Mouse (Mus musculus): Measurements from ENCODE around the gene Smo.

The Smo gene

GRCm38 (mm10) chr6:29774161-29774560, 38.9 kb downstream of the Smo start:
- no peak for DNase-seq (ENCODE audit: low spot score)

- DNase-seq (ENCODE audit: low spot score) = no peak
Observed at GRCm38 (mm10) chr6:29775609-29776008, 40.3 kb downstream of the Smo start.

- DNase-seq (ENCODE audit: low spot score) = no peak
Observed at GRCm38 (mm10) chr6:29776542-29777237, 41.4 kb downstream of the Smo start.

GRCm38 (mm10) chr6:29777238-29777555, 41.9 kb downstream of the Smo start:
- no peak for DNase-seq (ENCODE audit: low spot score)

- no peak for DNase-seq (ENCODE audit: low spot score)
Observed at GRCm38 (mm10) chr6:29780082-29780481, 44.8 kb downstream of the Smo start.

- no peak for DNase-seq (ENCODE audit: low spot score)
Observed at GRCm38 (mm10) chr6:29780571-29780970, 45.3 kb downstream of the Smo start.

- no peak for DNase-seq (ENCODE audit: low spot score)
Observed at GRCm38 (mm10) chr6:29782239-29782638, 46.9 kb downstream of the Smo start.

GRCm38 (mm10) chr6:29783960-29784359, 48.7 kb downstream of the Smo start:
- no peak for DNase-seq (ENCODE audit: low spot score)

GRCm38 (mm10) chr6:29784413-29785021, 49.2 kb downstream of the Smo start:
- no peak for DNase-seq (ENCODE audit: low spot score)

GRCm38 (mm10) chr6:29785759-29786158, 50.5 kb downstream of the Smo start:
- DNase-seq (ENCODE audit: low spot score) = no peak

GRCm38 (mm10) chr6:29788779-29789350, 53.6 kb downstream of the Smo start:
- DNase-seq (ENCODE audit: low spot score) = no peak

- no peak for DNase-seq (ENCODE audit: low spot score)
Observed at GRCm38 (mm10) chr6:29790014-29790698, 54.9 kb downstream of the Smo start.

GRCm38 (mm10) chr6:29793520-29793919, 58.2 kb downstream of the Smo start:
- DNase-seq (ENCODE audit: low spot score) = no peak

- DNase-seq (ENCODE audit: low spot score) = no peak
Observed at GRCm38 (mm10) chr6:29794582-29794981, 59.3 kb downstream of the Smo start.

GRCm38 (mm10) chr6:29802979-29803378, 67.7 kb downstream of the Smo start:
- no peak for DNase-seq (ENCODE audit: low spot score)

- no peak for DNase-seq (ENCODE audit: low spot score)
Observed at GRCm38 (mm10) chr6:29804006-29804405, 68.7 kb downstream of the Smo start.

- no peak for DNase-seq (ENCODE audit: low spot score)
Observed at GRCm38 (mm10) chr6:29805381-29805780, 70.1 kb downstream of the Smo start.

Measured in testis, postnatal 14 days (tissue).